Mouse (Mus musculus) spleen, adult 2 months (tissue): ENCODE data around the gene Anapc15.

ENCODE experiments used
- CTCF ChIP-seq: fragments of 200-500 bp; IDR thresholded peaks from 2 replicates; pipeline ENCODE4 v1.5.1; 2011; ENCODE audit warnings: mild to moderate bottlenecking, inconsistent platforms; ENCODE audit not compliant: insufficient read depth, insufficient read length, insufficient replicate concordance; ENCODE audit errors: extremely low read depth
- POLR2A ChIP-seq: fragments of 200-500 bp; IDR thresholded peaks from 2 replicates; pipeline ENCODE4 v1.6.1; 2011; ENCODE audit warnings: low read depth, low read length, inconsistent platforms

- TF ChIP-seq CTCF (no peak), POLR2A (no peak)
Observed at GRCm38 (mm10) chr7:101831437-101831836, 32.1 kb upstream of the Anapc15 start.
